Comparison of ENCODE assay signal across 10 mouse cellular contexts in the genomic region with DNA sequence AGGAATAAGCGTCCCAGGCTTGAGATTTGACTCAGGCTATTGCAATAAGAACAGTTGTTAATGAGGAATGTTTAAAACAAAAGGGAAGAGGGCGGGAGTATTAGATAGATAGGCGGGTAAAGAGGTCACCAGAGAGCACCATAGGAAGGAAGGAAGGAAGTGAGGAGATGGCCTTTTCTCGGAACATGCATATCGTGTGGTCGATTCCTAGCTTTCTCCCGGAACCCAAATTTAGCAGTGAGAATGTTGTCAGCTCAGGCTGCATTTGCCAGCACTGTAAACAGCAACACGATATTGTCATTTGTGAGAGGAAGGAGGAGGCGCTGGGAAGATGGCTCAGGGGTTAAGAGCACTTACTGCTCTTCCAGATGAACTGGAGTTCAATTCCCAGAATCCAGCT. TPM values are rescaled to one million over a fixed set of nuclear protein-coding genes. Genes with fewer than 3 reads are reported as not detected.
A peak's percentile ranks its signal among the peaks of the same experiment; 100 is the strongest.
DNase-seq lines count a peak whose midpoint lies in the region; ATAC-seq and TF ChIP-seq lines count a peak whose summit lies in the region.
"Had no signal": no experiment of that assay in that cellular context is flagged by ENCODE, and none has a peak within 500 bp of the region (broad histone marks: within the 10 kb centered on the region; RNA-seq: fewer than 3 reads in every experiment).

No protein-coding gene starts in this region.

- no peak for ATAC-seq in heart, embryonic 13.5 days (ENCODE audit: extremely low read depth, insufficient number of reproducible peaks, low FRiP score, low TSS enrichment)
- peak; percentile 21 for ATAC-seq in lung, postnatal 0 days
- ATAC-seq in intestine, postnatal 0 days, result no peak

- DNase-seq in heart, postnatal 14 days, result no peak
- DNase-seq in lung, postnatal 0 days (ENCODE audit: low spot score), result peak; percentile 30
- no peak for DNase-seq in lung, adult 18-20 months
- no peak for DNase-seq in retina, postnatal 1 day

- no peak overlapping the region for H3K27ac ChIP-seq in heart, embryonic 13.5 days (replicated peaks)
- no peak overlapping the region for H3K27ac ChIP-seq in lung, postnatal 0 days (ENCODE audit: low read length)
- H3K27ac ChIP-seq in intestine, postnatal 0 days (ENCODE audit: low read depth, low read length), result no peak overlapping the region
- H3K27ac ChIP-seq: midbrain, embryonic 13.5 days had no signal

- H3ac ChIP-seq in myocyte (ENCODE audit: control insufficient read depth, insufficient read length), result no peak overlapping the region

- no peak for TF ChIP-seq CTCF in lung, postnatal 0 days (IDR thresholded peaks at IDR 0.05)
- TF ChIP-seq CTCF in intestine, postnatal 0 days (IDR thresholded peaks at IDR 0.05; ENCODE audit: low read depth), result no peak

- intact Hi-C loops in heart, postnatal 14 days (cut with DNase I), result loop anchor here (1.0 to 5.0 kb wide), 3 partner anchors 47 to 277 kb away; no protein-coding TSS in a partner anchor

- peaks cover 17% of the 10 kb centered on the region for H3K4me1 ChIP-seq in heart, embryonic 13.5 days
- H3K4me1 ChIP-seq in lung, postnatal 0 days (ENCODE audit: insufficient read depth, low read depth, low read length), result no peaks in the 10 kb centered on the region
- no peaks in the 10 kb centered on the region for H3K4me1 ChIP-seq in intestine, postnatal 0 days (replicated peaks; ENCODE audit: control insufficient read depth, insufficient read depth, low read length)

- H3K4me3 ChIP-seq in heart, embryonic 13.5 days, result no peak overlapping the region
- H3K4me3 ChIP-seq in lung, postnatal 0 days (ENCODE audit: low read depth, low read length), result no peak overlapping the region
- H3K4me3 ChIP-seq in intestine, postnatal 0 days (ENCODE audit: low read depth, low read length), result peak overlapping the region; percentile 52; the same call in 1 of the 2 replicates
- H3K4me3 ChIP-seq in myocyte, result peak overlapping the region; percentile 24

- H3K4me2 ChIP-seq in heart, embryonic 13.5 days, result peak overlapping the region; percentile 78; the same call in 1 of the 2 replicates
- no peak overlapping the region for H3K4me2 ChIP-seq in lung, postnatal 0 days (replicated peaks; ENCODE audit: low read depth, low read length)
- H3K4me2 ChIP-seq in intestine, postnatal 0 days (replicated peaks; ENCODE audit: low read depth), result peak overlapping the region; percentile 96
- peak overlapping the region; percentile 54 for H3K4me2 ChIP-seq in myocyte (ENCODE audit: low read depth)

- WGBS in heart, embryonic 13.5 days, result 27% methylated on average over 9 of the region's 9 CpGs
- 36% methylated on average over 9 of the region's 9 CpGs for WGBS in lung, postnatal 0 days
- 34% methylated on average over 9 of the region's 9 CpGs for WGBS in intestine, postnatal 0 days

- TF ChIP-seq EP300 in lung, postnatal 0 days (IDR thresholded peaks at IDR 0.05), result 0 out of 2 replicates have a peak, but pooled peaks have one; percentile 17

- H3K9me3 ChIP-seq in heart, embryonic 13.5 days, result no peaks in the 10 kb centered on the region
- H3K9me3 ChIP-seq in lung, postnatal 0 days (ENCODE audit: low read length), result no peaks in the 10 kb centered on the region
- no peaks in the 10 kb centered on the region for H3K9me3 ChIP-seq in intestine, postnatal 0 days (ENCODE audit: control insufficient read depth)
- H3K9me3 ChIP-seq: midbrain, embryonic 13.5 days had no signal

- no peaks in the 10 kb centered on the region for H3K36me3 ChIP-seq in heart, embryonic 13.5 days
- H3K36me3 ChIP-seq in lung, postnatal 0 days (ENCODE audit: insufficient read depth, low read length), result no peaks in the 10 kb centered on the region
- H3K36me3 ChIP-seq in intestine, postnatal 0 days (ENCODE audit: control insufficient read depth, insufficient read depth), result no peaks in the 10 kb centered on the region
- no peaks in the 10 kb centered on the region for H3K36me3 ChIP-seq in myocyte (ENCODE audit: control insufficient read depth, insufficient read depth)
- H3K36me3 ChIP-seq: midbrain, embryonic 13.5 days had no signal

- TF ChIP-seq POLR2A in myocyte (IDR thresholded peaks at IDR 0.05; ENCODE audit: insufficient read length, low read depth), result no peak

- no peaks in the 10 kb centered on the region; the same call in 1 of the 2 replicates for H3K27me3 ChIP-seq in heart, embryonic 13.5 days (replicated peaks)
- H3K27me3 ChIP-seq in lung, postnatal 0 days (replicated peaks; ENCODE audit: insufficient read depth, low read length), result no peaks in the 10 kb centered on the region
- H3K27me3 ChIP-seq in intestine, postnatal 0 days (replicated peaks; ENCODE audit: control insufficient read depth, insufficient read depth, low read length), result no peaks in the 10 kb centered on the region
- H3K27me3 ChIP-seq in myocyte (ENCODE audit: control insufficient read depth, insufficient read depth, insufficient read length), result no peaks in the 10 kb centered on the region

- no peak overlapping the region for H3K9ac ChIP-seq in heart, embryonic 13.5 days
- no peak overlapping the region for H3K9ac ChIP-seq in lung, postnatal 0 days (replicated peaks; ENCODE audit: low read depth)
- H3K9ac ChIP-seq in intestine, postnatal 0 days (ENCODE audit: low read depth, low read length), result no peak overlapping the region

- H3K79me2 ChIP-seq in myocyte (ENCODE audit: control insufficient read depth, insufficient read depth), result no peaks in the 10 kb centered on the region

TF ChIP-seq in myocyte, 11 proteins besides CTCF, POLR2A, EP300 and RAD21:
- TF ChIP-seq MAX (IDR thresholded peaks at IDR 0.05; ENCODE audit: low read depth), result no peak
- TF ChIP-seq TCF3 (IDR thresholded peaks at IDR 0.05; ENCODE audit: insufficient read length, low read depth), result no peak

RNA-seq across cellular contexts. Expression of gene Skor1, which starts 24.2 kb away (rescaled TPM):
- polyA plus RNA-seq in heart, embryonic 13.5 days (2015; fragmentation: Nextera tagmentation; extraction: Ambion mirVana), result not detected in 2 replicates
- total RNA-seq in heart, postnatal 14 days (2021), result not detected
- 0.04 TPM in 1 of 2 replicates, not detected in the other for polyA plus RNA-seq in lung, postnatal 0 days (2015; fragmentation: Nextera tagmentation; extraction: Ambion mirVana)
- not detected in 2 replicates for polyA plus RNA-seq in intestine, postnatal 0 days (2015; fragmentation: Nextera tagmentation; extraction: Ambion mirVana)
- polyA plus RNA-seq in myocyte (2012; fragmentation: generic; extraction: Trizol), result 0.01 TPM
- total RNA-seq: neutrophil, adult 5-6 weeks had no signal
- polyA plus RNA-seq: activated CD4-positive, CD25-positive, alpha-beta regulatory T cell, adult 4 months had no signal

Comparison
In these comparisons a context has a peak if more than half of its experiments do, and no peak if none do; other contexts are left out.
1. H3K4me3 ChIP-seq: peak in intestine, postnatal 0 days (single experiment) and myocyte (single experiment); none in heart, embryonic 13.5 days (single experiment) and lung, postnatal 0 days (single experiment).